Mouse (Mus musculus) hindbrain, embryonic 15.5 days (tissue): ENCODE data around the gene Dlg4. TPM values are rescaled to one million over a fixed set of nuclear protein-coding genes. Genes with fewer than 3 reads are reported as not detected.
A peak's percentile ranks its signal among the peaks of the same experiment; 100 is the strongest.

Source experiments
- ATAC-seq: fragments of 200-750 bp; cut with Nextera tagmentation; 2 replicates; pipeline ENCODE4 v1.8.0; 2017; ENCODE audit warnings: low read depth, moderate number of reproducible peaks, moderate TSS enrichment; ENCODE audit not compliant: low FRiP score
- H3K27ac ChIP-seq: fragments of 300-500 bp; sonication (generic); replicated peaks from 2 replicates; pipeline ENCODE4 v1.5.1; 2015; ENCODE audit warnings: mild to moderate bottlenecking, inconsistent platforms
- H3K27me3 ChIP-seq: fragments of 300-500 bp; sonication (generic); 2 replicates; pipeline ENCODE4 v1.6.1; 2015; ENCODE audit warnings: control low read depth, inconsistent platforms
- H3K36me3 ChIP-seq: fragments of 300-500 bp; sonication (generic); 2 replicates; pipeline ENCODE4 v1.6.1; 2015; ENCODE audit warnings: control low read depth, inconsistent platforms
- H3K4me1 ChIP-seq: fragments of 300-500 bp; sonication (generic); replicated peaks from 2 replicates; pipeline ENCODE4 v1.6.1; 2015; ENCODE audit warnings: control low read depth, inconsistent platforms
- H3K4me2 ChIP-seq: fragments of 300-500 bp; sonication (generic); 2 replicates; pipeline ENCODE4 v1.6.1; 2015; ENCODE audit warnings: moderate library complexity, mild to moderate bottlenecking, inconsistent platforms
- H3K4me3 ChIP-seq: fragments of 300-500 bp; sonication (generic); 2 replicates; pipeline ENCODE4 v1.5.1; 2015; ENCODE audit warnings: mild to moderate bottlenecking, inconsistent platforms
- H3K9ac ChIP-seq: fragments of 300-500 bp; sonication (generic); 2 replicates; pipeline ENCODE4 v1.6.1; 2015; ENCODE audit warnings: inconsistent platforms
- H3K9me3 ChIP-seq: fragments of 300-500 bp; sonication (generic); 2 replicates; pipeline ENCODE4 v1.6.1; 2016; ENCODE audit warnings: control low read depth, inconsistent platforms
- WGBS: fragments of 180-500 bp; shearing (Covaris S2); methylation state at CpG from one replicate; pipeline ENCODE4 v1.1.7; 2015; 5-methylcytosine and 5-hydroxymethylcytosine counted together
- polyA plus RNA-seq: library from polyadenylated mRNA; unstranded; fragments of >200 nt; fragmentation: Nextera tagmentation; extraction: Ambion mirVana; gene quantifications from 2 replicates; pipeline ENCODE4 v1.2.1, GENCODE M21; 2015

Gene Dlg4
- polyA plus RNA-seq, 1 experiment from 2014 or later = 23.8 TPM

DNA sequence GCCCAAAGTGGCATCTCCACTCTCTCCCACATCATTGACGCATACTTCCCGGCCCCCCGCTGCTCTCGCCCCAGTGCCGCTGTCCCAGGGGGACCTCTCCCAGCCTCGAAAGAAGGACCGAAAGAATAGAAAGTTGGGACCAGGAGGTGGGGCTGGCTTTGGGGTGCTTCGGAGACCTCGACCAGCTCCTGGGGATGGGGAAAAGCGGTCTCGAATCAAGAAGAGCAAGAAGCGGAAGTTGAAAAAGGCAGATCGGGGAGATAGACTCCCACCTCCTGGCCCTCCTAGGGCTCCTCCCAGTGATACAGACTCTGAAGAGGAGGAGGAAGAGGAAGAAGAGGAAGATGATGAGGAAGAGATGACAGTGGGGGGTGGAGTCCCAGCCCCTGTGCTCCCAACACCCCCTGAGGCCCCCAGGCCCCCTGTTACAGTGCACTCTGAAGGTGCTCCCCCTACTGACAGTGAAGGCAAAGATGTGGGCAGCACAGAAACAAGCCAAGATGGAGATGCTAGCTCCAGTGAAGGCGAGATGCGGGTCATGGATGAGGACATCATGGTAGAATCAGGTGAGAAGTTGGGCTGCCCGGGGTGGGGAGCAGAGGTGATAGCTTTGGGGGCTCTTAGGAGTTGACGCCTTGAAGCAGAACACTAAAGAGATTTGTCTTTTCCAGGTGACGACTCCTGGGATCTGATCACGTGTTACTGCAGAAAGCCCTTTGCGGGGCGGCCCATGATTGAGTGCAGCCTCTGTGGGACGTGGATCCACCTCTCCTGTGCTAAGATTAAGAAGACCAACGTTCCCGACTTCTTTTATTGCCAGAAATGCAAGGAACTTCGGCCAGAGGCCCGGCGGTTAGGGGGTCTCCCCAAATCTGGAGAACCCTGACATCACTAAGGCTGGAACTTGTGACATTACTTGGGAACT, 17.9 kb upstream of the Dlg4 start:
- Histone ChIP-seq H3K4me2 (no peak overlapping the region), H3K4me1 (peaks cover 61% of the 10 kb centered on the region), H3K9ac (no peak overlapping the region), H3K9me3 (no peaks in the 10 kb centered on the region), H3K4me3 (0 out of 2 replicates have a peak overlapping the region, but pooled peaks have one; percentile 94), H3K36me3 (peaks cover 27% of the 10 kb centered on the region), H3K27me3 (no peaks in the 10 kb centered on the region), H3K27ac (no peak overlapping the region)
- 92% methylated on average over 27 of the region's 27 CpGs for WGBS
- ATAC-seq = no peak

DNA sequence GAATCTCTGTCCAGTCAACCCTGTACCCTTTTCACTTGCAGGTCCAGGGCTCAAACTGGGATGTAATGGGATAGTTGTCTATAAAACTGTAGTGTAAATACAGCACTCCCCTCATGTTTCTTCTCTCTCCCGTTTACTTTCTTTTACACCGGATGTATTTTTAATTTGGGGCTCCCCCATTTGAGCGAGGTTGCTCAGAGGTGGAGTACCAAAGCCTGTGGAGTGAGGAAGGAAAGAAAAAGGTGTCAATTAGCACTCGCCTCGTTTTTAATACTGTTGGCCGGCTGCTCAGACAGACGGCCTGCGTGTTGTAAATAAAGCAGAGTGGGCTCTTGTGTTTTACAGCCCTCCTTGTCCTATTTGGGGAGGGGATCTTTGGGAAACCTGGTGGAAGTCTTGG, 17.1 kb upstream of the Dlg4 start:
- Histone ChIP-seq H3K9me3 (no peaks in the 10 kb centered on the region), H3K9ac (no peak overlapping the region), H3K4me3 (no peak overlapping the region), H3K4me1 (peaks cover 59% of the 10 kb centered on the region), H3K27me3 (no peaks in the 10 kb centered on the region), H3K4me2 (peak overlapping the region; percentile 86), H3K27ac (peak overlapping the region; percentile 98), H3K36me3 (peaks cover 21% of the 10 kb centered on the region)
- no peak for ATAC-seq
- WGBS = 88% methylated on average over 8 of the region's 8 CpGs

DNA sequence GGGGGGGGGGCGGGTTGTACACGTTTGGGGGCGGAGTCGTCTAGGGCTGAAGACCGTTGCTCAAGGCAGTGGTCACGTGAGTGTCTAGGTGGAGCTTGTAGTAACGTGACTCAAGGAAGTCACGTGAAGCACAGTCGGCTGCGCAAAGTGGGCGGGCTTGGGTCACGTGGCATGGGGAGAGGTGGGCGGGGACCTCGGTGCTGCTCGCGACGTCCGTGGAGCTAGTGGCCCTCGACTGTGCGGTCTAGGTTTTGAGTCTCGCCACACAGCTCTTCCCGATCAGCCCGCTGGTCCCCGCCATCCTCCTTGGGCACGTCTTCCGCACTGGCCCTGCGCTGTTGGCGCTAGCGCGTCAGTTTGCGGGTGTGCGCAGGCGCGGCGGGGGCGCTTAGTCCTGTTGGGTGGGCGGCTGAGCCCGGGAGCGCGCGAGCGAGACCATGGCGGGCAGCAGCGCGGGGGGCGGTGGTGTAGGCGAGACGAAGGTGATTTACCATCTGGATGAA, 16.3 kb upstream of the Dlg4 start, which contains the start of gene Dvl2:
Dvl2 (plus strand) TSS at position 200 of the 503 bp plus-strand sequence.
- peaks cover 26% of the 10 kb centered on the region for H3K36me3 ChIP-seq
- peaks cover 57% of the 10 kb centered on the region for H3K4me1 ChIP-seq
- no peaks in the 10 kb centered on the region for H3K9me3 ChIP-seq
- peak within 1 kb of the TSS; percentile 74 for H3K9ac ChIP-seq
- H3K4me3 ChIP-seq = peak within 1 kb of the TSS; percentile 75
- ATAC-seq = peak; percentile 76
- H3K4me2 ChIP-seq = peak within 1 kb of the TSS; percentile 86
- WGBS = under 1% methylated on average over 47 of the region's 48 CpGs
- no peaks in the 10 kb centered on the region for H3K27me3 ChIP-seq
- H3K27ac ChIP-seq = peak within 1 kb of the TSS; percentile 98

DNA sequence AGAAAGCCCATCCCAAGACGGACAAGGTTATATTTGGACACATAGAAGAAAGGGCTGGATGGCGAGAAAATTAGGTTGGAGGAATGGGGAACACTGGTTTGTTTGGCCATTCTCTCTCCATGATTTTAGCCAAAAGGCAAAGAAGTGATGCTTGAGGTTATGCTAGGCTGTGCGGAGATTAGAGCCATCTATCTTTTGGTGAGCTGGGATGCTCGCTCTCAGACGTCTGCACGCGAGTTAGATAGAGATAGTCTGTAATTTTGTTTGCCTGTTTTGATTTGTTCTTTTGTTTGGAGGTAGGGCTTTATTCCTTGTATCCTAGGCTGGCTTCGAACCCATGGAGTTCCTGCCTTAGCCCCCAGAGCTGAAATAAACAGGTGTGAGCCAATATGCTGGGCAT, 15.6 kb upstream of the Dlg4 start:
- Histone ChIP-seq H3K27ac (peak overlapping the region; percentile 98), H3K9ac (peak overlapping the region; percentile 74), H3K9me3 (no peaks in the 10 kb centered on the region), H3K4me1 (peaks cover 57% of the 10 kb centered on the region), H3K4me2 (peak overlapping the region; percentile 86), H3K27me3 (no peaks in the 10 kb centered on the region), H3K36me3 (peaks cover 30% of the 10 kb centered on the region), H3K4me3 (peak overlapping the region; percentile 75)
- 8% methylated on average over 8 of the region's 8 CpGs for WGBS
- no peak for ATAC-seq

DNA sequence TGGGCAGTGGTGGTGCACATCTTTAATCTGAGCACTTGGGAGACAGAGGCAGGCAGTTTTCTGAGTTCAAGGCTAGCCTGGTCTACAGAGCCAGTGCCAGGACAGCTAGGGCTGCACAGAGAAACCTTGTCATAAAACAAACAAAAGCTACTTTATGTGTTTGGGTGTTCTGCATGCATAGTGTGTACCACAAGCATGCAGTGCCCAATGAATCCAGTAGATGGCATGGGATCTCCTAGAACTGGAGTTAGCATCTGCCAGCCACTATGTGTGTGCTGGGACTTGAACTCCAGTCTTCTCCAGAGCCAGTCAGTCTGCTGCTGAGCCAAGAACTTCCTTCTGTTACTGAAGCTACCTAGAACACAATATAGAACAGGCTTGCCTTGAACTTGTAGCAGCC, 14.9 kb upstream of the Dlg4 start:
- H3K4me3 ChIP-seq = peak overlapping the region; percentile 75
- no peak for ATAC-seq
- no peaks in the 10 kb centered on the region for H3K9me3 ChIP-seq
- H3K4me2 ChIP-seq = peak overlapping the region; percentile 86
- H3K4me1 ChIP-seq = peaks cover 57% of the 10 kb centered on the region
- no peaks in the 10 kb centered on the region for H3K27me3 ChIP-seq
- peak overlapping the region; percentile 74 for H3K9ac ChIP-seq
- 0 out of 2 replicates have a peak overlapping the region, but pooled peaks have one; percentile 98 for H3K27ac ChIP-seq
- H3K36me3 ChIP-seq = peaks cover 37% of the 10 kb centered on the region

DNA sequence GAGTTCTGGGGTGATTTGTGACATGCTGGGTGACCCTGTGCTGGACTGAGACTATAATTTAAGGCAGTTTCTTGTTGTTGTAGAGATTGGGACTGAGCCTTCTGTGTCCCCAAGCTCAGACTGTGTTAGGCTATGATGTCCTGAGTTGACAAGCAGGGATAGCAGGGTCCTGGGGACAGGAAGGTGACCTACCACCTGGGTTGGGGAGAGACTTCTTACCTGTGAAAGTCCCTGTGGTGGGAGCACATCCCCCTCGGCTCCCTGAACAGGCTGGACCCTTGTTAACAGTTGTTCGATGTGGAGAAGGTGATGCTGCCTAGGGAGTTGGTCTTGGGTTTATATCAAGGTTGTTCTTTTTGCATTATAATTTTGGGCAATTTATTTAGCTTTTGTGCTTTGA, 14.3 kb upstream of the Dlg4 start:
- Histone ChIP-seq H3K36me3 (peaks cover 43% of the 10 kb centered on the region), H3K4me2 (peak overlapping the region; percentile 86), H3K27me3 (no peaks in the 10 kb centered on the region), H3K27ac (no peak overlapping the region), H3K4me1 (peaks cover 53% of the 10 kb centered on the region), H3K9ac (peak overlapping the region; percentile 13; the same call in 1 of the 2 replicates), H3K9me3 (no peaks in the 10 kb centered on the region), H3K4me3 (peak overlapping the region; percentile 75)
- ATAC-seq = no peak
- WGBS = 94% methylated on average over 2 of the region's 2 CpGs

DNA sequence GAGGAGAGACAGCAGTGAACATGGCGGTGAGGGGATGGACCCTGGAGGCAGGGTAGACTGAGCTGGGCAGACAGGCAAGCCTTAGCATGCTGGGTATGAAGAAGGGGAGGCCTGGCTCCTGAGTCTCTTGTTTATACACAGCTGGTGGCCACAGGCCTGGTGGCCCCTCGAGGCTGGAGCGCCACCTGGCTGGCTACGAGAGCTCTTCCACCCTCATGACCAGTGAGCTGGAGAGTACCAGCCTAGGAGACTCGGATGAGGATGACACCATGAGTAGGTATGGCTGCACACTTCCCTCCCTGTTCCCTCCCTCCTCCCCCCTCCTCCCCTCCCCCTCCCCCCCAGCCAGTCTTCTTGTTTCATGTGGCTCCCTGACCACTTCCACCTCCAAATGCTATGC, 11.2 kb upstream of the Dlg4 start:
- ATAC-seq = no peak
- H3K27me3 ChIP-seq = no peaks in the 10 kb centered on the region

DNA sequence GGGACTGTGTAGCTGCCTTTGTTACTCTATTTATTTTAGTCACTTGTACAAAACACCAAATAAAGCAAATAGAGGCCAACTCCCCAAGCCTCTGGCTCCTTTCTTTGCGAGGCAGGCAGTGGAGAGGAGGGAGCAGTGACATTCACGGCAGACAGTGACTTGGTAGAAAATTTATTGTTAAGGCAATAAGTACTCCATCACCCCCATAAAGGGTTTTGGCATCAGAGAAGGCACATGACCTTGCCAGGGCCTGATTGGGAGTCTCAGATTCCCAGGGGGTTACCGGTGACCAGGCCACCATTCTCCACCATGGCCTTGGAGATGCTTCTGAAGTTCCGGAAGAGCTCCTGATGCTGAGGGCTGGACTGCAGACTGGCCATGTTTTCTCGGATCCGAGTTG, 6.7 kb upstream of the Dlg4 start:
- Histone ChIP-seq H3K9me3 (no peaks in the 10 kb centered on the region), H3K36me3 (peaks cover 75% of the 10 kb centered on the region), H3K9ac (no peak overlapping the region), H3K4me1 (peaks cover 13% of the 10 kb centered on the region), H3K27me3 (no peaks in the 10 kb centered on the region), H3K27ac (no peak overlapping the region), H3K4me3 (no peak overlapping the region), H3K4me2 (no peak overlapping the region)
- no peak for ATAC-seq
- WGBS = 85% methylated on average over 6 of the region's 6 CpGs

More for the DNA sequence above, 11.2 kb upstream of the Dlg4 start:
- Histone ChIP-seq H3K27ac (no peak overlapping the region), H3K4me2 (no peak overlapping the region), H3K4me1 (peaks cover 33% of the 10 kb centered on the region), H3K9me3 (no peaks in the 10 kb centered on the region), H3K9ac (no peak overlapping the region), H3K4me3 (no peak overlapping the region), H3K36me3 (peaks cover 50% of the 10 kb centered on the region)
- WGBS = 51% methylated on average over 5 of the region's 5 CpGs

DNA sequence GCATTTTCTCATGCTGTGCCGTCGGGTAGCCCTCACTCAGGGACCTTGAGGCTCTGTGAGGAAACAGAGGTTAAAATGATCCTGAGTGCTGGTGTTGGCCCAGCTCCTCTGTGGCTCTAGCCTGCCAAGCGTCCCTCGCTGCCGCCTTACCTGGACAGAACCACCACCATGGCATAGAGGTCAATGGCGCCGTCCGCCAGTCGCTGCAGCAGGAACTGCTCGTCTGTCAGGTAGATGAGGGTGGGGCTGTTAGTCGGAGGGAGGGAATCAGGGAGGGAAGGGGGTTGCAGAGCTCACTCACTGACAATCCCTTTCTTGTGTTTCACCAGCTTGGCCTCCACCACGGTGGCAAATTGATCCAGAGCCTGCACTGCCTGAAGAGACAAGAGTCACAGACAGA, 6.2 kb upstream of the Dlg4 start:
- 89% methylated on average over 12 of the region's 12 CpGs for WGBS
- no peak for ATAC-seq
- H3K4me1 ChIP-seq = peaks cover 16% of the 10 kb centered on the region
- H3K4me3 ChIP-seq = no peak overlapping the region
- peaks cover 71% of the 10 kb centered on the region for H3K36me3 ChIP-seq
- no peaks in the 10 kb centered on the region for H3K27me3 ChIP-seq
- H3K4me2 ChIP-seq = no peak overlapping the region
- H3K27ac ChIP-seq = no peak overlapping the region
- H3K9me3 ChIP-seq = no peaks in the 10 kb centered on the region
- H3K9ac ChIP-seq = no peak overlapping the region

DNA sequence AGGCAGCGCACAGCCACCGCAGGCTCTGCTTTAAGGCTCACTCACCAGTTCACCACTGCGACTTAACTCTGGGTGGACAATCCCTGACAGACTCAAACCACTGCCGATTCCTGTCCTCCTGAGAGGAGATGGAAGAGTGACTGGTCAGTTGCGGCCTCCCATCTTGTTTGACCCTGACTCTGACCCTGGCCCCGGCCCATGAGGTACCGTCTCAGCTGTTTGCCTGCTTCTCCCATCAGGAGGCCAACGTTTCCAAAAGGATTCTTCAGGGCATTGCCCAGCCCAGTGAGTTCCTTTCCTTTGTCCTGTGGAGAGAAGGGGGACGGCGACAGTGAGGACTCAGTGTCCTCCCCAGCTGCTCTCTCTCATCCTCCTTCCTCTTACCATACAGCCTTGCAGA, 5.8 kb upstream of the Dlg4 start:
- Histone ChIP-seq H3K9ac (no peak overlapping the region), H3K4me2 (no peak overlapping the region), H3K27ac (no peak overlapping the region), H3K4me3 (no peak overlapping the region), H3K4me1 (peaks cover 17% of the 10 kb centered on the region), H3K9me3 (no peaks in the 10 kb centered on the region), H3K36me3 (peaks cover 69% of the 10 kb centered on the region), H3K27me3 (no peaks in the 10 kb centered on the region)
- WGBS = 77% methylated on average over 10 of the region's 10 CpGs
- ATAC-seq = no peak

DNA sequence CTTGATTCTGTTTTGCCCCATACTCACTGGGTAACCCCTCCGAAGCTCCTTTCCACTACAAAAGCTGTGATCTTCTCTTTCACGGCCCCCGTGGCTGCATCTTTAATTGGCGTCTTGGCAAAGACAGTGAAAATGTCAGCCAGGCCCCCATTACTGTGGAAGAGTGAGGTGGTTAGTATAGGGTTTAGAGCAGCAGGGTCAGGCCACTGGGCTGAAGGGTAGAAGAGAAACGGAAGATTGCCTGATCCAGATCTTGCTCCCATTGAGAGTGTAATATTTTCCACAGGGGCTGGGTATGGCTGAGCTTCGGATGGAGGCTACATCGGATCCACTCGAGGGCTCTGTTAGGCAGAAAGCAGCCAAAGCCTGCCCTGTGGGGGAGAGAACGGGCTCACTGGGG, 3.8 kb upstream of the Dlg4 start:
- no peak overlapping the region for H3K4me3 ChIP-seq
- H3K4me1 ChIP-seq = peaks cover 28% of the 10 kb centered on the region
- no peak overlapping the region for H3K9ac ChIP-seq
- peaks cover 50% of the 10 kb centered on the region for H3K36me3 ChIP-seq
- no peak for ATAC-seq
- H3K4me2 ChIP-seq = no peak overlapping the region
- no peaks in the 10 kb centered on the region for H3K27me3 ChIP-seq
- no peak overlapping the region for H3K27ac ChIP-seq
- WGBS = 86% methylated on average over 9 of the region's 9 CpGs
- H3K9me3 ChIP-seq = no peaks in the 10 kb centered on the region

DNA sequence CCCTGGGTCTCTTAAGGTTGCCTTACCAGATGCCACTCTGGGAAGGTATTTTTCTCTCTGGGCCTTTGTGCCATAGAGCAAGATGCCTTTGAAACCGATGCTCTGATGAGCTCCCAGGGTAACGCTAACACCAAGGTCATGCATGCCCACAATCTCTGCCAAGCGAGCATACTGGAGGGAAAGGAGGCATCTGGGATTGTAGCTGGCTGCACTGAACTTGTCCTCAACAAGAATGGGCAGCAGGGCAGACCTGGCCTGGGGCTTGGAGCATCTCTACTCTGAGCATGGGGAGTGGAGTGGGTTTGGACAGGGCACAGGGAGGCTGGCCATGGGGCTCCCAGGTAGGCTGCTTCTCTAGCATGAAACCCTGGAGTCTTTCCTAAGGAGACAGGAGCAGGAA, 3.3 kb upstream of the Dlg4 start:
- 75% methylated on average over 3 of the region's 3 CpGs for WGBS
- H3K36me3 ChIP-seq = peaks cover 45% of the 10 kb centered on the region
- no peak overlapping the region for H3K9ac ChIP-seq
- no peak overlapping the region for H3K4me3 ChIP-seq
- no peaks in the 10 kb centered on the region for H3K9me3 ChIP-seq
- H3K4me2 ChIP-seq = no peak overlapping the region
- no peak overlapping the region for H3K27ac ChIP-seq
- H3K4me1 ChIP-seq = peaks cover 30% of the 10 kb centered on the region
- ATAC-seq = no peak
- no peaks in the 10 kb centered on the region for H3K27me3 ChIP-seq
